ENCODE assay signal across 28 mouse cellular contexts in the genomic region with DNA sequence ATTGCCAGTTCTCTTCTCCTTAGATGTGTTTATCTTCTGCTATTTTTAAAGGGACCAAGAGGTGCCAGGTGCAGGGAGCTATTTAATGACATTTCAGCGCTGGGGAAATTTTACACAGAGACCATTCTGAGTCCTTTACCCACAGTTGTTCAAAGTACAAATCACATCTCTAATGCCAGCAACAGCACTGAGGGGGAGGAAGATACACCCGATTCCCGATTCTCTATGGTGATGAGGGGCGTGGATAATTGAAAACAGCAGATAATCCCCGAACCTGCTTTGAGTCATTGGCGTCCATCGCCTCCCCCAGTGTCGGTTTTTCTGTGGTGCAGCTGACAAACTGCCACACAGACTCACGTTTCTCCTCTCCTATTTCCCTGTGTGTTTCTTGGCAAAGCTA. TPM values are rescaled to one million over a fixed set of nuclear protein-coding genes. Genes with fewer than 3 reads are reported as not detected.
DNase-seq lines count a peak whose midpoint lies in the region; ATAC-seq and TF ChIP-seq lines count a peak whose summit lies in the region.
"Had no signal": no experiment of that assay in that cellular context is flagged by ENCODE, and none has a peak within 500 bp of the region (broad histone marks: within the 10 kb centered on the region; RNA-seq: fewer than 3 reads in every experiment).

No protein-coding gene starts in this region.

- peak; percentile 29; the same call in 1 of the 2 replicates for ATAC-seq in limb, embryonic 13.5 days (ENCODE audit: low FRiP score, low read depth)
- ATAC-seq in stomach, postnatal 0 days (ENCODE audit: low FRiP score, low TSS enrichment) = no peak
- ATAC-seq: CD4-positive, CD25-positive, alpha-beta regulatory T cell, adult 4 months; forebrain, postnatal 0 days had no signal

- H3K4me2 ChIP-seq in limb, embryonic 13.5 days (replicated peaks) = peak overlapping the region; percentile 31
- H3K4me2 ChIP-seq in stomach, postnatal 0 days (replicated peaks; ENCODE audit: low read depth) = no peak overlapping the region
- H3K4me2 ChIP-seq: heart, embryonic 13.5 days; hindbrain, embryonic 14.5 days; liver, embryonic 15.5 days; lung, embryonic 14.5 days had no signal

- peak overlapping the region; percentile 87 for H3K27ac ChIP-seq in layer of hippocampus, adult 2 months
- no peak overlapping the region for H3K27ac ChIP-seq in limb, embryonic 13.5 days
- no peak overlapping the region for H3K27ac ChIP-seq in stomach, postnatal 0 days (replicated peaks)
- H3K27ac ChIP-seq: heart, embryonic 13.5 days; hindbrain, embryonic 14.5 days; liver, embryonic 15.5 days had no signal

- H3K36me3 ChIP-seq in limb, embryonic 13.5 days = no peaks in the 10 kb centered on the region
- no peaks in the 10 kb centered on the region for H3K36me3 ChIP-seq in stomach, postnatal 0 days (ENCODE audit: control insufficient read depth, insufficient read depth, low read length)
- H3K36me3 ChIP-seq: heart, embryonic 13.5 days; liver, embryonic 15.5 days had no signal

- no peak overlapping the region for H3K4me3 ChIP-seq in layer of hippocampus, adult 2 months
- no peak overlapping the region for H3K4me3 ChIP-seq in limb, embryonic 13.5 days
- no peak overlapping the region for H3K4me3 ChIP-seq in stomach, postnatal 0 days (ENCODE audit: low read depth, low read length)
- H3K4me3 ChIP-seq: erythroblast, embryonic 14.5 days; heart, embryonic 13.5 days; liver, embryonic 15.5 days had no signal

- WGBS in limb, embryonic 13.5 days = 18% methylated on average over 9 of the region's 9 CpGs
- 42% methylated on average over 9 of the region's 9 CpGs for WGBS in stomach, postnatal 0 days

- H3K9ac ChIP-seq in limb, embryonic 13.5 days = no peak overlapping the region; the same call in 1 of the 2 replicates
- H3K9ac ChIP-seq in stomach, postnatal 0 days (ENCODE audit: low read length) = no peak overlapping the region
- H3K9ac ChIP-seq: forebrain, postnatal 0 days; heart, embryonic 13.5 days; hindbrain, embryonic 14.5 days; liver, embryonic 15.5 days; lung, embryonic 14.5 days had no signal

- no peaks in the 10 kb centered on the region for H3K9me3 ChIP-seq in limb, embryonic 13.5 days
- H3K9me3 ChIP-seq in stomach, postnatal 0 days (ENCODE audit: control insufficient read depth, low read length) = no peaks in the 10 kb centered on the region
- H3K9me3 ChIP-seq: heart, embryonic 13.5 days; liver, embryonic 15.5 days had no signal

- peaks cover 35% of the 10 kb centered on the region for H3K4me1 ChIP-seq in limb, embryonic 13.5 days
- H3K4me1 ChIP-seq in stomach, postnatal 0 days (replicated peaks; ENCODE audit: control insufficient read depth, insufficient read depth) = no peaks in the 10 kb centered on the region
- H3K4me1 ChIP-seq: liver, embryonic 15.5 days had no signal

- TF ChIP-seq CTCF in layer of hippocampus, adult 2 months (conservative IDR thresholded peaks at IDR 0.05) = no peak
- TF ChIP-seq CTCF in stomach, postnatal 0 days (IDR thresholded peaks at IDR 0.05; ENCODE audit: low read depth) = no peak

- peaks cover 21% of the 10 kb centered on the region; the same call in 1 of the 2 replicates for H3K27me3 ChIP-seq in limb, embryonic 13.5 days
- H3K27me3 ChIP-seq in stomach, postnatal 0 days (ENCODE audit: control insufficient read depth, insufficient read depth, low read length) = no peaks in the 10 kb centered on the region

- DNase-seq in layer of hippocampus, adult 18-20 months (ENCODE audit: low spot score in 2 of 2) = peak; percentile 60 to 75
- DNase-seq in layer of hippocampus, adult 9-10 months (ENCODE audit: low spot score) = no peak
- DNase-seq in brain, adult 2 months (ENCODE audit: low read depth, low spot score) = peak; percentile 41
- peak; percentile 47 to 71 for DNase-seq in layer of hippocampus, adult 2 months (ENCODE audit: low spot score in 2 of 2)
- DNase-seq in cerebellum, postnatal 36 days = no peak
- DNase-seq in stomach, postnatal 0 days (ENCODE audit: low spot score) = no peak
- DNase-seq in right cerebral cortex, postnatal 25 days = no peak
- DNase-seq: adrenal gland, postnatal 25 days; cerebellum, adult 18-20 months; cerebellum, postnatal 10 days; forebrain, postnatal 0 days; gastrocnemius, postnatal 10 days; heart, postnatal 10 days; kidney, adult 11 months; kidney, postnatal 14 days; lung, embryonic 14.5 days; lung, postnatal 14 days; retina, postnatal 1 day; spleen, adult 18-20 months; thymus, adult 18-20 months; thymus, postnatal 25 days had no signal

- no peak for TF ChIP-seq EP300 in stomach, postnatal 0 days (optimal IDR thresholded peaks at IDR 0.05)

RNA-seq across cellular contexts. Expression of gene Kcnn3, which starts 11.9 kb away (rescaled TPM):
- total RNA-seq in layer of hippocampus, adult 18-20 months (2021) = 10 to 100 TPM; 24.6 to 26.6 TPM
- total RNA-seq in layer of hippocampus, adult 2 months (2021) = 10 to 100 TPM; 25.6 to 29.1 TPM
- 3.5 and 3.6 TPM in 2 replicates for polyA plus RNA-seq in limb, embryonic 13.5 days (2015; fragmentation: Nextera tagmentation; extraction: Ambion mirVana)
- 4.5 and 5.3 TPM in 2 replicates for polyA plus RNA-seq in stomach, postnatal 0 days (2015; fragmentation: Nextera tagmentation; extraction: Ambion mirVana)
- total RNA-seq: hematopoietic stem cell, adult 5-6 weeks had no signal
- polyA plus RNA-seq: CD4-positive, CD25-positive, alpha-beta regulatory T cell, adult 4 months had no signal

RNA-seq across cellular contexts. Expression of gene Pmvk, which starts 53.7 kb away (rescaled TPM):
- total RNA-seq in layer of hippocampus, adult 18-20 months (2021) = 10 to 100 TPM; 29.4 to 34.3 TPM
- 10 to 100 TPM; 30.1 to 30.3 TPM for total RNA-seq in layer of hippocampus, adult 2 months (2021)
- 59.9 and 60.4 TPM in 2 replicates for polyA plus RNA-seq in limb, embryonic 13.5 days (2015; fragmentation: Nextera tagmentation; extraction: Ambion mirVana)
- polyA plus RNA-seq in stomach, postnatal 0 days (2015; fragmentation: Nextera tagmentation; extraction: Ambion mirVana) = 49.7 and 55.0 TPM in 2 replicates

Comparison
In these comparisons a context has a peak if more than half of its experiments do, and no peak if none do; other contexts are left out.
1. DNase-seq: peak in layer of hippocampus, adult 18-20 months (2 of 2), brain, adult 2 months (single experiment) and layer of hippocampus, adult 2 months (2 of 2); none in layer of hippocampus, adult 9-10 months (single experiment), cerebellum, postnatal 36 days (0 of 2), stomach, postnatal 0 days (single experiment) and right cerebral cortex, postnatal 25 days (single experiment).